Mouse (Mus musculus) C2C12 (cell line): ENCODE results near the gene Amer2.

Experiments
- CEBPB ChIP-seq: IDR thresholded peaks from one replicate; pipeline ENCODE4 v1.6.1; 2011; ENCODE audit warnings: low read depth, mild to moderate bottlenecking, control low read depth, moderate library complexity
- CTCF ChIP-seq: IDR thresholded peaks from one replicate; pipeline ENCODE4 v1.5.1; 2011; ENCODE audit not compliant: control insufficient read depth, insufficient read depth, insufficient read length
- MYOD1 ChIP-seq: IDR thresholded peaks from one replicate; pipeline ENCODE4 v1.6.1; 2011; ENCODE audit warnings: low read depth; ENCODE audit not compliant: control insufficient read depth, insufficient read length
- MYOG ChIP-seq: IDR thresholded peaks from one replicate; pipeline ENCODE4 v1.6.1; 2011; ENCODE audit not compliant: control insufficient read depth, insufficient read length; ENCODE audit errors: extremely low read depth

GRCm38 (mm10) chr14:60372821-60373309 is at the start of gene Amer2:
- TF ChIP-seq CTCF: no peak
- no peak for TF ChIP-seq MYOG
- TF ChIP-seq MYOD1: no peak
- TF ChIP-seq CEBPB: no peak
